ENCODE assay signal across 8 mouse cellular contexts in the genomic region with DNA sequence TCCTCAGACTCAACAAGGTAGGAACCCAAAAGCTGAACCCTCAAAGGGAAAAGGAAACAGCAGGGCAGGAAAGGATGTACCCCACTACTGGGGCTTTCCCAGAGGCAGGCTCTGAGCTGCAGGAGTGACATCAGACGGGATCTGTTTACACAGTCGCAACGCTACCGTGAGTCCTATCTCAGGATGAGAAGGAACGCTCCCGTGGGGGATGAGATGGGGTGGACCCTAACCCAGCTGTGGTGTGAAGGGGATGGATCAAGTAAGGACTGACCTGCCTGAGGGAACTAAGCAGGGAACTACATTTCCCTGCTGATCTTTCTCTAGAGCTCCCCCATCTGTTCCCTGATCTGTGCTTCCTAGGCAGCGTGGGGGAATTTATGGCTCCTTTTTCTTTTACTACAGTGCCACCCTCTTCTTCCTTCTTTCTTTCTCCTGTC. TPM values are rescaled to one million over a fixed set of nuclear protein-coding genes. Genes with fewer than 3 reads are reported as not detected.
DNase-seq lines count a peak whose midpoint lies in the region; ATAC-seq and TF ChIP-seq lines count a peak whose summit lies in the region.

Sys1 (plus strand) TSS at position 101 of the 437 bp plus-strand sequence.

- H3K36me3 ChIP-seq in forebrain, embryonic 11.5 days (ENCODE audit: control insufficient read depth, insufficient read depth, low read length), result no peaks in the 10 kb centered on the region
- H3K36me3 ChIP-seq in splenic B cell, adult 2 months (ENCODE audit: control insufficient read depth, insufficient read depth, low read length, poor library complexity, severe bottlenecking), result no peaks in the 10 kb centered on the region; the same call in 1 of the 2 replicates

- H3K9me3 ChIP-seq in forebrain, embryonic 11.5 days (ENCODE audit: control insufficient read depth, low read length), result no peaks in the 10 kb centered on the region

- peak within 1 kb of the TSS; percentile 36; the same call in 1 of the 2 replicates for H3K4me2 ChIP-seq in forebrain, embryonic 11.5 days (ENCODE audit: low read depth, low read length, severe bottlenecking)

- in situ Hi-C loops in Patski (cut with MboI; ENCODE audit: low pct_unique_long_range_greater_than_20kb), result loop anchor here (5.0 kb wide), 1 partner anchor 40 kb away; no protein-coding TSS in a partner anchor

- 0% methylated on average over 7 of the region's 7 CpGs for WGBS in forebrain, embryonic 11.5 days

- peak; percentile 59 for DNase-seq in CD4-positive helper T cell, adult 2 months (ENCODE audit: low read depth, low spot score)
- no peak for DNase-seq in Patski (ENCODE audit: low read depth, low spot score)
- DNase-seq in forebrain, embryonic 11.5 days (ENCODE audit: low spot score), result no peak
- DNase-seq in heart, postnatal 10 days, result peak in 1 of 2 experiments; percentile 44
- DNase-seq in kidney, postnatal 4 days, result peak; percentile 41 to 56
- peak; percentile 53 for DNase-seq in splenic B cell, adult 2 months (ENCODE audit: low read depth, low spot score)
- DNase-seq in urinary bladder, postnatal 10 days (ENCODE audit: low spot score), result no peak

- intact Hi-C loops in heart, postnatal 10 days (cut with DNase I), result loop anchor here (2.0 kb wide), 1 partner anchor 40 kb away; no protein-coding TSS in a partner anchor

- peak within 1 kb of the TSS; percentile 49 for H3K9ac ChIP-seq in forebrain, embryonic 11.5 days (ENCODE audit: low read length)

- 0 out of 2 replicates have a peak within 1 kb of the TSS, but pooled peaks have one; percentile 12 for H3K27ac ChIP-seq in forebrain, embryonic 11.5 days (ENCODE audit: low read depth, low read length)

- POLR2A ChIA-PET in Patski (lab: Charles Lee), result interaction anchor here (0.6 to 8.3 kb wide), 6 partner anchors 16 to 39 kb away, joined by 3 to 110 read pairs (median 8); partner anchors contain the start of gene Sdc4

- H3K27me3 ChIP-seq in Patski, result no peaks in the 10 kb centered on the region
- no peaks in the 10 kb centered on the region for H3K27me3 ChIP-seq in forebrain, embryonic 11.5 days (ENCODE audit: control insufficient read depth, insufficient read depth, low read length)
- no peaks in the 10 kb centered on the region for H3K27me3 ChIP-seq in splenic B cell, adult 2 months (ENCODE audit: control insufficient read depth, insufficient read depth, low read length, poor library complexity, severe bottlenecking)

- H3K4me3 ChIP-seq in forebrain, embryonic 11.5 days (ENCODE audit: low read depth, low read length), result no peak within 1 kb of the TSS

- CTCF ChIA-PET in Patski (lab: Charles Lee), result interaction anchor here (0.6 to 3.5 kb wide), 17 partner anchors 8 to 70 kb away, joined by 3 to 17 read pairs (median 3); partner anchors contain the start of gene Sdc4

- peaks cover 3% of the 10 kb centered on the region; the same call in 1 of the 2 replicates for H3K4me1 ChIP-seq in forebrain, embryonic 11.5 days (replicated peaks; ENCODE audit: control insufficient read depth, insufficient read depth, low read length)

- peak; percentile 5 for ATAC-seq in Patski
- no peak for ATAC-seq in forebrain, embryonic 11.5 days (replicated peaks; ENCODE audit: low FRiP score)
- ATAC-seq in megakaryocyte, adult 5-6 weeks (ENCODE audit: poor library complexity, severe bottlenecking), result no peak

- TF ChIP-seq CTCF in Patski (IDR thresholded peaks at IDR 0.05), result peak; percentile 29

RNA-seq across cellular contexts. Expression of gene Sys1, which starts in this region (rescaled TPM):
- polyA plus RNA-seq in Patski (2021), result 55.1 TPM
- 63.4 and 71.2 TPM in 2 replicates for polyA plus RNA-seq in forebrain, embryonic 11.5 days (2014; fragmentation: Nextera tagmentation; extraction: Ambion mirVana)
- 10 to 100 TPM; 21.3 to 25.1 TPM for total RNA-seq in heart, postnatal 10 days (2021)
- total RNA-seq in megakaryocyte, adult 5-6 weeks (2015), result 50.9 and 52.3 TPM in 2 replicates
- total RNA-seq in megakaryocyte, adult 5-6 weeks (2017), result 14.9 and 20.2 TPM in 2 replicates

Comparison
In these comparisons a context has a peak if more than half of its experiments do, and no peak if none do; other contexts are left out.
1. DNase-seq: peak in CD4-positive helper T cell, adult 2 months (single experiment), kidney, postnatal 4 days (2 of 2) and splenic B cell, adult 2 months (single experiment); none in Patski (single experiment), forebrain, embryonic 11.5 days (single experiment) and urinary bladder, postnatal 10 days (single experiment).